Mouse (Mus musculus) intestine, postnatal 0 days (tissue): Measurements from ENCODE around the gene Fcer1g. TPM values are rescaled to one million over a fixed set of nuclear protein-coding genes. Genes with fewer than 3 reads are reported as not detected.
A peak's percentile ranks its signal among the peaks of the same experiment; 100 is the strongest.
"Not testable (repeated sequence)": the region's sequence is repeated elsewhere in the genome, so short reads cannot be mapped to it uniquely, and the experiment has no call there.

Experiments used
- ATAC-seq: fragments of 200-750 bp; cut with Nextera tagmentation; 2 replicates; pipeline ENCODE4 v1.8.0; 2017; ENCODE audit warnings: mild to moderate bottlenecking, moderate TSS enrichment, moderate library complexity
- H3K27ac ChIP-seq: fragments of 300-500 bp; sonication (generic); 2 replicates; pipeline ENCODE4 v1.5.1; 2014; ENCODE audit warnings: mild to moderate bottlenecking, low read depth, low read length, moderate library complexity
- H3K27me3 ChIP-seq: fragments of 300-500 bp; sonication (generic); replicated peaks from 2 replicates; pipeline ENCODE4 v1.6.1; 2014; ENCODE audit warnings: low read length, mixed read lengths; ENCODE audit not compliant: control insufficient read depth, insufficient read depth
- H3K36me3 ChIP-seq: fragments of 300-500 bp; sonication (generic); 2 replicates; pipeline ENCODE4 v1.6.1; 2014; ENCODE audit warnings: mild to moderate bottlenecking, moderate library complexity; ENCODE audit not compliant: control insufficient read depth, insufficient read depth
- H3K4me1 ChIP-seq: fragments of 300-500 bp; sonication (generic); replicated peaks from 2 replicates; pipeline ENCODE4 v1.6.1; 2014; ENCODE audit warnings: antibody characterized with exemption, low read length, mixed read lengths; ENCODE audit not compliant: control insufficient read depth, insufficient read depth
- H3K4me2 ChIP-seq: fragments of 300-500 bp; sonication (generic); replicated peaks from 2 replicates; pipeline ENCODE4 v1.6.1; 2014; ENCODE audit warnings: low read depth, mild to moderate bottlenecking, moderate library complexity
- H3K4me3 ChIP-seq: fragments of 300-500 bp; sonication (generic); 2 replicates; pipeline ENCODE4 v1.5.1; 2014; ENCODE audit warnings: low read depth, low read length
- H3K9ac ChIP-seq: fragments of 300-500 bp; sonication (generic); 2 replicates; pipeline ENCODE4 v1.6.1; 2014; ENCODE audit warnings: mild to moderate bottlenecking, low read depth, low read length
- H3K9me3 ChIP-seq: fragments of 300-500 bp; sonication (generic); 2 replicates; pipeline ENCODE4 v1.6.1; 2016; ENCODE audit warnings: mixed run types; ENCODE audit not compliant: control insufficient read depth
- CTCF ChIP-seq: sonication (generic); IDR thresholded peaks from 2 replicates; pipeline ENCODE4 v1.5.1; 2016; ENCODE audit warnings: low read depth, mild to moderate bottlenecking, control low read depth, antibody characterized with exemption, moderate library complexity
- WGBS: fragments of 180-500 bp; shearing (Covaris S2); extraction: QIAGEN DNeasy Blood & Tissue Kit; methylation state at CpG from one replicate; pipeline ENCODE4 v1.1.7; 2014; 5-methylcytosine and 5-hydroxymethylcytosine counted together
- polyA plus RNA-seq: library from polyadenylated mRNA; unstranded; fragments of >200 nt; fragmentation: Nextera tagmentation; extraction: Ambion mirVana; gene quantifications from 2 replicates; pipeline ENCODE4 v1.2.1, GENCODE M21; 2015

Fcer1g gene
- polyA plus RNA-seq, 1 experiment from 2014 or later = 47.7 TPM

- Histone ChIP-seq H3K36me3 (peaks cover 16% of the 10 kb centered on the region), H3K4me1 (peaks cover 9% of the 10 kb centered on the region; the same call in 1 of the 2 replicates), H3K4me3 (peak overlapping the region; percentile 85), H3K27me3 (no peaks in the 10 kb centered on the region; the same call in 1 of the 2 replicates), H3K27ac (peak overlapping the region; percentile 83), H3K9me3 (no peaks in the 10 kb centered on the region), H3K4me2 (peak overlapping the region; percentile 79), H3K9ac (0 out of 2 replicates have a peak overlapping the region, but pooled peaks have one; percentile 40)
- ATAC-seq = no peak
- 16% methylated on average over 4 of the region's 4 CpGs for WGBS
- no peak for TF ChIP-seq CTCF
These were observed 13.8 kb upstream of the Fcer1g start for GRCm38 (mm10) chr1:171247916-171248315.

- peaks cover 21% of the 10 kb centered on the region for H3K36me3 ChIP-seq
- H3K27me3 ChIP-seq = no peaks in the 10 kb centered on the region; the same call in 1 of the 2 replicates
- H3K4me3 ChIP-seq = peak overlapping the region; percentile 85
- TF ChIP-seq CTCF = no peak
- 0 out of 2 replicates have a peak overlapping the region, but pooled peaks have one; percentile 40 for H3K9ac ChIP-seq
- H3K4me1 ChIP-seq = peaks cover 9% of the 10 kb centered on the region; the same call in 1 of the 2 replicates
- H3K4me2 ChIP-seq = peak overlapping the region; percentile 79
- H3K27ac ChIP-seq = peak overlapping the region; percentile 83
- no peaks in the 10 kb centered on the region for H3K9me3 ChIP-seq
- peak; percentile 1; the same call in 1 of the 2 replicates for ATAC-seq
- WGBS = 5% methylated on average over 13 of the region's 13 CpGs
These were observed 13.3 kb upstream of the Fcer1g start for GRCm38 (mm10) chr1:171247453-171247841.

- peak; percentile 98 for TF ChIP-seq CTCF
- peak; percentile 93 for ATAC-seq
- H3K36me3 ChIP-seq = peaks cover 21% of the 10 kb centered on the region
- H3K9ac ChIP-seq = peak overlapping the region; percentile 80
- no peaks in the 10 kb centered on the region for H3K9me3 ChIP-seq
- H3K27ac ChIP-seq = peak overlapping the region; percentile 83
- H3K4me2 ChIP-seq = peak overlapping the region; percentile 79
- peak overlapping the region; percentile 85 for H3K4me3 ChIP-seq
- H3K27me3 ChIP-seq = no peaks in the 10 kb centered on the region; the same call in 1 of the 2 replicates
- peaks cover 9% of the 10 kb centered on the region; the same call in 1 of the 2 replicates for H3K4me1 ChIP-seq
- under 1% methylated on average over 41 of the region's 41 CpGs for WGBS
These were observed 12.7 kb upstream of the Fcer1g start for GRCm38 (mm10) chr1:171246709-171247452.

- Histone ChIP-seq H3K4me2 (no peak overlapping the region; the same call in 1 of the 2 replicates), H3K27ac (no peak overlapping the region), H3K9me3 (no peaks in the 10 kb centered on the region), H3K27me3 (no peaks in the 10 kb centered on the region), H3K9ac (no peak overlapping the region), H3K36me3 (peaks cover 33% of the 10 kb centered on the region), H3K4me1 (peaks cover 9% of the 10 kb centered on the region; the same call in 1 of the 2 replicates), H3K4me3 (no peak overlapping the region)
- no peak for ATAC-seq
- 78% methylated on average over 8 of the region's 8 CpGs for WGBS
- no peak for TF ChIP-seq CTCF
These were observed 11.2 kb upstream of the Fcer1g start for GRCm38 (mm10) chr1:171245353-171245752.

GRCm38 (mm10) chr1:171241952-171242351 lies 7.8 kb upstream of the Fcer1g start:
- 54% methylated on average over 12 of the region's 12 CpGs for WGBS
- not testable (repeated sequence) for H3K27ac ChIP-seq, H3K4me3 ChIP-seq, H3K4me2 ChIP-seq, H3K9me3 ChIP-seq, H3K4me1 ChIP-seq, H3K9ac ChIP-seq, H3K27me3 ChIP-seq
- peaks cover 61% of the 10 kb centered on the region for H3K36me3 ChIP-seq
- ATAC-seq = peak; percentile 33
- TF ChIP-seq CTCF = peak; percentile 56

GRCm38 (mm10) chr1:171240911-171241310 lies 6.7 kb upstream of the Fcer1g start:
- 88% methylated on average over 10 of the region's 10 CpGs for whole genome bisulfite sequencing
- no peak overlapping the region for H3K9ac ChIP-seq
- H3K9me3 ChIP-seq = no peaks in the 10 kb centered on the region
- ATAC-seq = no peak
- H3K27ac ChIP-seq = peak overlapping the region; percentile 41; the same call in 1 of the 2 replicates
- H3K36me3 ChIP-seq = peaks cover 72% of the 10 kb centered on the region
- no peak overlapping the region for H3K4me2 ChIP-seq
- H3K4me1 ChIP-seq = 0 out of 2 replicates have a peak, but pooled peaks cover 5% of the 10 kb centered on the region
- H3K4me3 ChIP-seq = no peak overlapping the region
- no peaks in the 10 kb centered on the region for H3K27me3 ChIP-seq
- no peak for TF ChIP-seq CTCF
